Mouse (Mus musculus): Measurements from ENCODE around the gene Fam69a.
A peak's percentile ranks its signal among the peaks of the same experiment; 100 is the strongest.

DNA sequence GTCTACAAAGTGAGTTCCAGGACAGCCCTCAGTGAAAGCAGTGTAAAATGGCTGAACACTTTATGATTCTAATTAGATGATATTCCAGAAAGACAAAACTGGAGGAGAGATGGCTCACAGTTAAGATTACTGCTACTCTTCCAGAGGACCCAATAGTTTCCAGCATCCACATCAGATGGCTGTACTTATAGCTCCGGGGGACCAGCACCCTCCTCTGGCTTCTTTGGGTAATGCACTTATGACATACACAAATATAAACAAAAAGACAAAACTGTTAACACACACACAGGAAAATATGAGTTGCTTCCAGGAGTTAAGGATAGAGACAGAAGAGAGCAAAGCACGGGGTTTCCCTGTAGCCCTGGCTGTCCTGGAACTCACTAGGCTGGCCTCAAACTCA, 43.1 kb upstream of the Fam69a start:
- TF ChIP-seq EP300 (IDR thresholded peaks at IDR 0.05; ENCODE audit: insufficient read depth, low read depth, low read length) (no peak), CTCF (IDR thresholded peaks at IDR 0.05) (peak; percentile 65), POLR2A (IDR thresholded peaks at IDR 0.05; ENCODE audit: insufficient read depth, low read depth, low read length) (no peak)

Data from heart, adult 2 months (tissue).